Mouse (Mus musculus): Measurements from ENCODE around the gene Pak1ip1.

- TF ChIP-seq CTCF (IDR thresholded peaks at IDR 0.05; ENCODE audit: borderline replicate concordance, insufficient read depth, low read depth, low read length) (peak; percentile 38; the same call in 1 of the 2 replicates), POLR2A (IDR thresholded peaks at IDR 0.05; ENCODE audit: borderline replicate concordance, insufficient read depth, low read length) (no peak)
Observed at GRCm38 (mm10) chr13:40977609-40978008, 23.2 kb upstream of the Pak1ip1 start.

Data from cerebellum, adult 2 months (tissue).